Mouse (Mus musculus) retina, postnatal 1 day (tissue): ENCODE measurements around the gene Tmod2.
"Not testable (repeated sequence)": the region's sequence is repeated elsewhere in the genome, so short reads cannot be mapped to it uniquely, and the experiment has no call there.

Experiments
- DNase-seq: peaks from one replicate; pipeline ENCODE4 v3.0.0-alpha.2; 2012

Gene Tmod2

DNA sequence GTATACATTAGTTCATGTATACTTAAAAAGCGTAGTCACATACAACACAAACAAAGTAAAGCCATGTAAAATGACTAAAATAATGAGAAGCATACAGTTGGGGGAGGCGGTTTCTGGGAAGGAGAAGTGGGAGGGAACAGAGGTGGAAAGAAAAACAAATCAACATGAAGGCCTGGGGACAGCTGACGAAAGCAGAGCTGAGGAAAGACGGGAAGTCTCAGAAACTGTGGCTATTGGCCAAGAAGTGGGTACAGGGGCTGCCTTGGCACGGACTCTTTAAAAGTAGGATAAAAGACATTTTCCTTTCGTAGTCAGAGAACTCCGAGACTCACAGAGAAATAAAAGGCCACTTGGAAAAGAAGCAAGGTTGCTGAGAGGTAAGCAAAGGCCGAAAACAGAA lies 62.1 kb downstream of the Tmod2 start:
- DNase-seq: no peak

DNA sequence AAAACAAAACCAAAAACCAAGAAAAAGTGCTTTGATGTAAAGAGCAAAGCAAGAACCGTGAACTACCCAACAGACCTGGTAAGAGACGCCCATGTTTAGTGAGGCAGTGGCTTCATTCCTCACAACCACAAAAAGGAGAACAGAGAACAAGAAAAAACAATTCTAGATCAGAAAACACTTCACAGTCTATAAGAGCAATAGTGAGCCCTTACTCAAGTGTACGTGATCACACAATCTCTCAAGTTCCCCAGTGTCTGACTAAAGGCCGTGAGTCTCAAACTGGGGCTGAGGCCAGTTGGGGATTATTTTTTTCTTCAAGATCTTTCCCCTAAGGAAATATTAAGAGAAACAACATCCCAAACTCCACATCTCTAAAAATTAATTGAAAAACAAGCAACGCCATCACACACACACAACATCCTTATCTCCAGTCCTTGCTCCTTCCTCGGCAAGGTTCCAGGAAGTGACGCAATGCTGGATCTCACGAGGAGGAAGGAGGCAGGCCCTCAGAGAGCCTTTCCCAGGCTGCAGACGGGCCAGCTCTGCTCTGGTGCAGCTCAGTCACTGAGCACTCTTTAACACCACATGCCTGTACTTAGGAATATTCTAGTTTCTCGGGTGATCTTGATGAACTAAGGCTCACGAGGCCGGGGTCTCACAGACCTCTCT lies 64.1 kb downstream of the Tmod2 start:
- DNase-seq: no peak

DNA sequence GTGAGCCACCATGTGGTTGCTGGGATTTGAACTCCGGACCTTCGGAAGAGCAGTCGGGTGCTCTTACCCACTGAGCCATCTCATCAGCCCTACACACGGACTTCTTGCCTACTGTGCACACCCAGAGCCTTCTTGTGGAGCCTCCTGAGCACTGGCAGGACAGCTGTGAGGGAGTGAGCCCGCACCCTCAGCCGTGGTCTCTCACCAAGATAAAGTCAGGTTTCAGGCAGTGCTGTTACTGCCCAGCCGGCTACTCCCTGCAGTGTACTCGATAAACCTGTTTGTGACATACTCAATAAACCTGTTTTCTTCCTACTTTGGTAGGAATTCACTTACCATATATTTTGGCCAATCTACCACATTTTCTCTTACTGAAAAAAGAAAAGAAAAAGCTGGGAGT lies 65.6 kb downstream of the Tmod2 start:
- DNase-seq: no peak

DNA sequence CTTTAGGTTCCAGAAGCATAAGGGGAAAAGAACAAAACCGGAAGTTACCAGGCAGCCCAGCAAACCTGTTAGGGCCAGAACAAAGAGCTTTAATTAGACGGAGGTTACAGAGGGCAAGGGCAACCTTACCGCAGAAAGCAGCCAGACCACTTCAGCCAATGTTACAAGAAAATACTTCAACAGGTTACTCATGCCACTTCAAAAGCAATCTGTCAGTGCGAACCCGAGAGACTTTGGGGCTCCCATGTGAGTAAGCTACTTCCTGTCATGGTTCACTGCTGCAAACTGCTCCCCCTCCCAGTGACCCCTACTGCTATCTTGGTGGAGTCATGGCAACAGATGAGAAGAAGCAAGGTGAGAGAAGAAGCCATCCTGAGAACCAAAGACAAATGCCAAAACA lies 69.6 kb downstream of the Tmod2 start:
- peak; percentile 34 for DNase-seq

DNA sequence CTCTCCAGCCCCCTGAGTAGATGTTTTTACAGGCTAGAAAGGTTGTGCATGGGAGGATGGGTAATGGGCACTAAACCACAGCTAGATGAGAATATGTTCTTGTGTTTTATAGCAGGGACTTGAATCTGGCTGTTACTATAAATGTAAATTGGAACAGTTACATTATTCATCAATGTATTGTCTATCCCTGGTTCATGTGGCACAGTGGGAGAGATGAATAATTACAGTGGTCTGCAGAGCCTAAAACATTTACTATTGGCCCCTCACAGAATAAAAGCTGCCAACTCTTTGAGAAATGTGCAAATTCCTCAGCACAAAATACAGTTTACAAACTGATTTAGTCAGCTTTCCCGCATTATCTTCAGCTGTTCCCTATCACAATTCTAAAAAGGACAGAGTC lies 74.7 kb downstream of the Tmod2 start:
- no peak for DNase-seq

DNA sequence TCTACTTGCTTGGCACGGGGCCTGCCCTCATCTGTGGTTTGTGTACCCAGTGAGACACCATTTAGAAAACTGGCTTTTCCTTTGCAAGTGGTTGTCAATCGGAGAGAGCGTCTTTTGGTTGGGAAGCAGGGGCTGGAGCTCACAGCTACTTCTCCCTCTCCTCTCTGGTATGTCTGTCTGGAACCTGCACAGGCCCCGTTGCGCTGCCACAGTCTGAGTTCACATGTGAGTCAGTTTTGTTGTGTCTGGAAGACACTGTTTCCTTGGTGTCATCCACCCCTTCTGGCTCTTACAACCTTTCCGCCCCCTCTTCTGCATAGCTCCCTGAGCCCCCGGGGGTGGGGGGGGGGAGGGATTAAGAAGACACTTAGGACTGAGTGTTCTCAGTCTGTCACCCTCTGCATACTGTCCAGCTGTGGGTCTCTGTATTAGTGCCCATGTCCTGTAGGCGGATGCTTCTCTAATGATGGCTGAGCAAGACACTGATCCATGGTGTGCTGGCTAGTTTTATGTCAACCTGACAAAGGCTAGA lies 76.6 kb downstream of the Tmod2 start:
- DNase-seq: no peak

DNA sequence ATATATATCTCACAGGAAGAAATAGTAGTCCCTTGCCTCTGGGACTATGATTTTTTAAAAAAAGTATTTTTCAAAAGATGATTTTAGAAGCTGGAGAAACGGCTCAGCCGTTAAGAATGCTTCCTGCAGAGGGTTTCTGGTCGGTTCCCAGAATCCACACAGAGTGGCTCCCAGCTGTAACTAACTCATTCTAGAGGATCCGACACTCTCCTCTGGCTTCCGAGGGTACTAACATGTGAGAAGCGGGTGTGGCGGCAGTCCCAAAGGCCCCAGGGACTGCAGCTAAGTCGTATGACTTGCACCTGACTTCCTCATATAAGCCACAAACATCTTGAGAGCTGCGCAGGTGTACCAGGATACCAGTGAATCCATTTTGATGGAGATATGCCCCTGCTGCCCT lies 78.1 kb downstream of the Tmod2 start:
- not testable (repeated sequence) for DNase-seq

DNA sequence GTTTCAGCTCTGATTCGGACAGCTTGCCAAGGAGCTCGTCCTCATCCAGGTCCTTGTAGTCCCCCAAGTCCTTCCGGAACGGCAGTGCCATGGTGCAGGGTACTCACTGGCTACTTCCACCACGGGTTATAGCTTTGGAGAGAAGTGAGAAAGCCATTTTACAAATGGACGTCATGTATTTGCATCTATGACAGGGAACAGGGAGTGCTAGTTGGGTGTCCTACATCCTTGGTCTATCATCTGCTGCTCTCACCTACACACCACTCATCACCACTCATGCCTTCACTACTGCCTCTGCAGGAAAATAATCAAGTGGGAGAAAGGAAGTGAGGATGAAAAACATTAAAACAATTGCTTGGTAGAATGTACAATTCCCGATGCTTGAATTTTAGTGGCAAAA lies 78.7 kb downstream of the Tmod2 start:
- no peak for DNase-seq

DNA sequence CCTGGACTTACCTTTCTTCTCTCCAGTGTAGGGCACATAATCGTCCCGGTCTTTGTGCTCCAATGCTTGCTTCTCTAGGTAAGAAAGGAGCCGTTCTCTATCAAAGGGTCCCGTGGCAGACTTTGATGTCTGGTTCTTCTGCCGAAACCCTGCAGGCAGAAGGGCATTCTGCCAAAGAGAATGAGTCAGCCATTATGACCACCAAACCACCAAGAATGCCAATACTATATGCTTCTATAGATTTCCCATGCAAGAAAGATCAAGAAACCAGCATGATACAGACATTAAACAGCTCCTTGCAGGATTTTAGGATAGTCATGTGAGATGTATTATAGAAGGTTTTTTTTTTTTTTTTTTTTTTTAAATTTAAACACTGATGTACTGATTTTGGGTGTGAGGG lies 81.8 kb downstream of the Tmod2 start:
- DNase-seq: no peak

DNA sequence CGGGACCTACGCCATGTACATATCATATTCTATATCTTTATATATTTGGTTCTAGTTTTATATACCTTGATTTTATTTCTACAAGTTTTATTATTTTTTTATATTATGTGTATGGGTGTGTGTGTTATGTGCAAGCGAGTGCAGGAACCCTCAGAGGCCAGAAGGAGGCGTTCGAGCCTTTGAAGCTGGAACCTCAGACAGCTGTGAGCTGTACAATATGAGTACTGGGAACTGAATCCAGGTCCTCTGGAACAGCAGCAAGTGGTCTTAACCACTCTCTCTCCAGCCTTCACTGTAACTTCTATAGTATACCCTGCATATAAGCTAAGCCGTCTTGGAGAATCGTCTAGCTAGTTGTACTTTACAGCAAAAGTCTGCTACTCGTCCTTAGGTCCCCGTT lies 83.0 kb downstream of the Tmod2 start:
- DNase-seq: no peak

DNA sequence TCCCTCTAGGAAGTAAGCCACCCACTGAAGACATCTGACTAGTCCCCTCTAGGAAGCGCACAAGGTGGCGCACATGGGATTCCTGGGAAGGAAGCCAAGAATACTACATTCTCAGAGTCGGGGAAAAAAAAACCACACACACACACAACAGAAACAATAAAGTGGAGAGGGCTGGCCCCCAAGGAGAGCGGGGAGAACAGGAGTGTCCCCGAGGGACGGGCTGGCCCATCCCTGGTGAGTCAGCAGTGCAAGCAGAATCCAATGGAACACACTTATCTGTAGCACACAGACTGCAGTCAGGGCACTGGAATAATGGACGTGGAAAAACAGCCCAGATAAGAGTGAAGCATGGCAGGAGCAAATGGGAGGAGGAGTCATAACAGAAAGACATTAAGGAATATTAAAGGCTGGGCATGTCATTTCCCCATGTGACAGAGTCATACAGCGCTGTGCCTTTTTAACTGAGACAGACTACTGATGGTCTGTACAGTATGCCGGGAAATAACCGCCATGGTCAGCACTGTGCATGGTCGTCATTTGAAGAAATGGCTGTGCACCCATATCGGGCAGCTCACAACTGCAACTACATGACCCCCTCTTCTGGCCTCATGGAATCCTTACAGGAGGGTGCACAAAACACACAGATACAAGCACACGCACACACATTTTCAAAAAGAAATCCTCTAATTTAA lies 83.6 kb downstream of the Tmod2 start:
- no peak for DNase-seq

DNA sequence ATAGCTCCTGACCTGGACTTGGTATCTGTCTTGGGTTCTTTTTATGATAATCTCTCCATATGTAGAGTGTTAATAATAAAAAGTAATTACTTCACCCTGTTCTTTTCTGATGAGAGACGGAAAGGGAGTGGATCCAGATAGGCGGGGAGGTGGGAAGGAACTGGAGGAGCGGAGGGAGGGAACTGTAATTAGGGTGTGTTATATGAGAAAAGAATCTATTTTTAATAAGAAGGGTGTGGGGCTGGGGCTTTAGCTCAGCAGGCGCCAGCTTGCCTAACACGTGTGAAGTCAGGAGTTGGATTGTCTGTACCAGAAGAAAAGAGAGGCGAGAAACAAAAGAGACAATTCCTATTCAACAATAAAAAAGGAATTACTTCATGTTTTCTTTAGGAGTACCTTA lies 87.5 kb downstream of the Tmod2 start:
- no peak for DNase-seq

DNA sequence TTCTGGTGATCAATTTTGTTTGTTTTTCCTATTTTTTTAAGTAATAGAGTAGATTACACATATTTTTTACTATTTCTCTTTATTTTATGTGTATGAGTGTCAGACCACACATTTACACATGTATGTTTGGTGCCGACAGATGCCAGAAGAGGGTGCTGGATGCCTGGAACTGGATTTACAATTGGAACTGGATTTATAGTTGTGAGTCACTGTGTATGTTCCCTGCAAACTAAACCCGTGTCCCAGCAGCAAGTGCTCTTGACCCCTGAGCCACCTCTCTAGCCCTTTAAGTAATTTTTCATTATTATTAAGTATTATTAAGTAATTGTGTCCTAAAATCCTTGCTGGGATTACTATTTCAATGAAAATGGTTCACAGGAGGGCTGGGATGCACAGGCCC lies 88.9 kb downstream of the Tmod2 start:
- DNase-seq: no peak

DNA sequence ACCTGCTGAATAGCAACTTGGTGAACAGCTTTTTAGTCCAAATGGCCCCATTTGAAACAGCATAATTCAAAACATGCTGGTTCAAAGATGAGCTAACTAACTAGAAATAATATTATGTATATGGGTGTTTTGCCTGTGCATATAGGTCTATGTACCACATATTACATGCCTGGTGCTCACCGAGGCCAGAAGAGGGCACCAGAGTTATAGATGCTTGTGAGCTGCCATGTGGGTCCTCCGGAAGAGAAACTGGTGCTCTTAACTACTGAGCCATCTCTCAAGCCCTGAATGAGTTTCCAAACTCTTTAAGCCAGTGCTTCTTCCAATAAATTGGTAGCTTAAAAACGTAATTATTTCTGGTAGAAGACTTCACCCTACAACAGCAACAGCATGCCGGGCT lies 89.3 kb downstream of the Tmod2 start:
- DNase-seq: peak; percentile 72

DNA sequence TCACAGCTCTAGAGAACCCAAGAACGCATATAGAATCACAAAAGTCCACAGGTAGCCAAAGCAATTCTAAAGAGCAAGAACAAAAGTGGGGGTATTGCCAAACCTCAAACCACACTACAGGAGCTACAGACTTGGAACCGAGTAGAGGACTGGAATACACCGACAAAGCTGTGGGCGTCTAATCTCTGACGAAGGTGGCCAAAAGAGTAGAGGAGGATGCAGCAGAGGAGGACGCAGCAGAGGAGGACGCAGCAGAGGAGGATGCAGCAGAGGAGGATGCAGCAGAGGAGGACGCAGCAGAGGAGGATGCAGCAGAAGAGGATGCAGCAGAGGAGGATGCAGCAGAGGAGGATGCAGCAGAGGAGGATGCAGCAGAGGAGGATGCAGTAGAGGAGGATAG lies 90.2 kb downstream of the Tmod2 start:
- no peak for DNase-seq

DNA sequence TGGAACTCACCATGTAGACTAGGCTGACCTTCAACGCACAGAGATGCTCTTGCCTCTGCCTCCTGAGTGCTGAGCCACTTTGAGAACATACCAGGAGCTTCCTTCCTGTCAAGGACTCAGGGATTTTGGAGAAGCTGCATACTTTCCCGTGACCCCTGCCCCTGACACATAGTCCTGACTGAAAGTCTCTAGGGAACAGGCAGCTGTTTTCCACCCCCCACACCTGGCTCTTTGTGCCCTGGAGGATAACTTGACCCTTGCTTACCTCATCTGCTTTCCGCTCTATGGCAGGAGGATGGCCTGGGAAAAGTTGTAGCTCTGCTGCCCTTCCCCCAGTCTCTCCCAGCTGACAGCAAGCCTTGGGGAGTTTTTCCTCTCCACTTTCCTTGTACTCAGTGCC lies 93.4 kb downstream of the Tmod2 start:
- no peak for DNase-seq
